Mouse (Mus musculus) liver, embryonic 11.5 days (tissue): ENCODE data around the gene Snx29. TPM values are rescaled to one million over a fixed set of nuclear protein-coding genes. Genes with fewer than 3 reads are reported as not detected.
A peak's percentile ranks its signal among the peaks of the same experiment; 100 is the strongest.

Source experiments
- ATAC-seq: fragments of 200-750 bp; cut with Nextera tagmentation; replicated peaks from 2 replicates; pipeline ENCODE4 v1.8.0; 2017; ENCODE audit warnings: moderate number of reproducible peaks, mild to moderate bottlenecking, moderate TSS enrichment, moderate library complexity; ENCODE audit not compliant: low FRiP score
- DNase-seq: peaks from one replicate; pipeline ENCODE4 v3.0.0-alpha.2; 2017; ENCODE audit warnings: low spot score
- H3K27ac ChIP-seq: fragments of 300-500 bp; sonication (generic); 2 replicates; pipeline ENCODE4 v1.5.1; 2014; ENCODE audit warnings: mild to moderate bottlenecking, low read depth, low read length, control low read depth
- H3K27me3 ChIP-seq: fragments of 300-500 bp; sonication (generic); replicated peaks from 2 replicates; pipeline ENCODE4 v1.6.1; 2014; ENCODE audit warnings: low read length, mixed read lengths; ENCODE audit not compliant: control insufficient read depth, insufficient read depth
- H3K36me3 ChIP-seq: fragments of 300-500 bp; sonication (generic); 2 replicates; pipeline ENCODE4 v1.6.1; 2014; ENCODE audit warnings: mild to moderate bottlenecking, low read length, moderate library complexity, mixed read lengths; ENCODE audit not compliant: control insufficient read depth, insufficient read depth
- H3K4me1 ChIP-seq: fragments of 300-500 bp; sonication (generic); replicated peaks from 2 replicates; pipeline ENCODE4 v1.6.1; 2014; ENCODE audit warnings: low read length, mixed read lengths; ENCODE audit not compliant: control insufficient read depth, insufficient read depth
- H3K4me2 ChIP-seq: fragments of 300-500 bp; sonication (generic); 2 replicates; pipeline ENCODE4 v1.6.1; 2014; ENCODE audit warnings: mild to moderate bottlenecking, control low read depth, moderate library complexity
- H3K4me3 ChIP-seq: fragments of 300-500 bp; sonication (generic); 2 replicates; pipeline ENCODE4 v1.5.1; 2014; ENCODE audit warnings: low read depth, low read length, control low read depth
- H3K9ac ChIP-seq: fragments of 300-500 bp; sonication (generic); 2 replicates; pipeline ENCODE4 v1.6.1; 2014; ENCODE audit warnings: low read depth, low read length, control low read depth
- H3K9me3 ChIP-seq: fragments of 300-500 bp; sonication (generic); 2 replicates; pipeline ENCODE4 v1.6.1; 2016; ENCODE audit warnings: low read length, inconsistent platforms, mixed read lengths; ENCODE audit not compliant: control insufficient read depth
- WGBS: fragments of 180-500 bp; shearing (Covaris S2); extraction: QIAGEN DNeasy Blood & Tissue Kit; methylation state at CpG from one replicate; pipeline ENCODE4 v1.1.7; 2014; 5-methylcytosine and 5-hydroxymethylcytosine counted together
- polyA plus RNA-seq: library from polyadenylated mRNA; unstranded; fragments of >200 nt; fragmentation: Nextera tagmentation; extraction: Ambion mirVana; gene quantifications from 2 replicates; pipeline ENCODE4 v1.2.1, GENCODE M21; 2014

Gene Snx29
- polyA plus RNA-seq, 1 experiment from 2014 or later: 5.1 TPM

DNA sequence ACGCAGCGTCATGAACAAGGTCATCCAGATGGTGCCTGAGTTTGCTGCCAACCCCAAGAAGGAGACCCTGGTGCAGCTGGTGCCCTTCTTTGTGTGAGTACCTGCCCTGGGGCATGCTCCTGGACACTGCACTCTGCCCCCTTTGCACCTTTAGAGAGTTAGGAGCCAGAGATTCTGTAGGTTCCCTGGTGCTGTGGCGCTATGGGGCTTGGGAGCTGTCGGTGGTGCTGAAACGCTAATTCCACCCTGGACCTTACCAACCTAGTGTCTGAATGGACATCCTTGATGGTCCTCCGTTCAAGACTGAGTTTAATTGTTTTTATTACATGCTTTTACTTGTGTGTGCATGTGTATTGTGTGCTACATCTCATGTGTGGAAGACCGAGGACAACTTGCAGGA lies 415.6 kb downstream of the Snx29 start:
- no peak overlapping the region for H3K27ac ChIP-seq
- H3K36me3 ChIP-seq: no peaks in the 10 kb centered on the region
- 46% methylated on average over 7 of the region's 7 CpGs for WGBS
- H3K4me2 ChIP-seq: no peak overlapping the region
- H3K4me1 ChIP-seq: no peaks in the 10 kb centered on the region
- no peaks in the 10 kb centered on the region for H3K27me3 ChIP-seq
- H3K9ac ChIP-seq: no peak overlapping the region
- DNase-seq (peak; percentile 41), ATAC-seq (no peak)
- H3K4me3 ChIP-seq: no peak overlapping the region
- H3K9me3 ChIP-seq: no peaks in the 10 kb centered on the region

GRCm38 (mm10) chr16:11741951-11742350 lies 419.2 kb downstream of the Snx29 start:
- 74% methylated on average over 5 of the region's 5 CpGs for WGBS
- H3K9me3 ChIP-seq: no peaks in the 10 kb centered on the region
- H3K27me3 ChIP-seq: no peaks in the 10 kb centered on the region
- no peak overlapping the region for H3K4me3 ChIP-seq
- no peaks in the 10 kb centered on the region for H3K4me1 ChIP-seq
- no peak for DNase-seq
- H3K36me3 ChIP-seq: no peaks in the 10 kb centered on the region
- ATAC-seq: no peak
- H3K27ac ChIP-seq: no peak overlapping the region
- H3K4me2 ChIP-seq: no peak overlapping the region
- no peak overlapping the region for H3K9ac ChIP-seq

- Histone ChIP-seq H3K9ac (no peak overlapping the region), H3K27ac (no peak overlapping the region), H3K4me1 (no peaks in the 10 kb centered on the region), H3K4me3 (no peak overlapping the region), H3K36me3 (no peaks in the 10 kb centered on the region), H3K27me3 (no peaks in the 10 kb centered on the region), H3K4me2 (no peak overlapping the region), H3K9me3 (no peaks in the 10 kb centered on the region)
- WGBS: 79% methylated on average over 7 of the region's 7 CpGs
- ATAC-seq (no peak), DNase-seq (no peak)
Measured at GRCm38 (mm10) chr16:11742351-11742750, 419.6 kb downstream of the Snx29 start.

DNA sequence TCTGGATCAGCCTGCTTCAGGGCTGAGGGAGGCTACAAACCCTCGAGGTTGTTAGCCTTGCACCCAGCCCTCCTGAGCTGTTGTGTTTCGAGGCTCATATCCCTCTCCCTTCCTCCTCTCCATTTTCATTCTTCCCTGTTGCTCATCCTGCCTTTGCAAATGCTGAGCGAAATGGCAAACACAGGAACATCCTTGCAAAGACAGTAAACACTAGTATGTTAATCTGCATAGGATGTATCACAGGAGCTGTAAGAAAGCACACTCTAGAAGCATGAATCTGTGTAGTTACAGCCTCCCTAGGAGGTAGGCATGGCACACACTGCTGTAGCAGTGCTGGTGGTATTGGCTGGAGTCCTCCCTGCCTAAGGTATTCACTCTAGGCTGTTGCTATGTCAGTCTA lies 420.3 kb downstream of the Snx29 start:
- no peak overlapping the region for H3K4me2 ChIP-seq
- no peak for DNase-seq
- H3K4me1 ChIP-seq: no peaks in the 10 kb centered on the region
- H3K4me3 ChIP-seq: no peak overlapping the region
- H3K36me3 ChIP-seq: no peaks in the 10 kb centered on the region
- H3K27me3 ChIP-seq: no peaks in the 10 kb centered on the region
- no peak for ATAC-seq
- no peaks in the 10 kb centered on the region for H3K9me3 ChIP-seq
- H3K27ac ChIP-seq: no peak overlapping the region
- no peak overlapping the region for H3K9ac ChIP-seq
- WGBS: 53% methylated on average over 3 of the region's 3 CpGs

DNA sequence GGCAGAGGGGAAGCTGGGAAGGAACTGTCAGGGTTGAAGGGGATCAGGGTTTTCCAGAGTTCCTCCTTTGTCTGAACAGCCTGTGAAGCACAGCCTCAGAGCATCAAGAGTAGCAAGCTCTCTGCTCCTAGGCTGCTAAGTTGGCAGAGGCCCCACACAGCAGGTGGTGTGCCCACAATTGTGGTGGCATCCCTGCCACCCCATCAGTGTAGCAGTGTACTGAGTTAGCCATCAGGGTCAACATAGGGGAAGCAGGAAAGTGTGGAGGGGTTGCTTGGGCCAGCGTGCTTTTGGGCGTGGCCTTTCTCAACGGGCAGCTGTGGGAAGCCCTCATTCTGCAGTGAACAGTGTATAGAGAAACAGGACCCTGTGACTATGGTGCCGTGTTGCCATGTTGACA lies 421.0 kb downstream of the Snx29 start:
- Histone ChIP-seq H3K36me3 (no peaks in the 10 kb centered on the region), H3K4me2 (no peak overlapping the region), H3K9me3 (no peaks in the 10 kb centered on the region), H3K4me3 (no peak overlapping the region), H3K27ac (no peak overlapping the region), H3K27me3 (no peaks in the 10 kb centered on the region), H3K9ac (no peak overlapping the region), H3K4me1 (no peaks in the 10 kb centered on the region)
- 76% methylated on average over 4 of the region's 4 CpGs for WGBS
- ATAC-seq (no peak), DNase-seq (no peak)

GRCm38 (mm10) chr16:11746036-11746435 lies 423.3 kb downstream of the Snx29 start:
- 82% methylated on average over 2 of the region's 2 CpGs for WGBS
- no peaks in the 10 kb centered on the region for H3K4me1 ChIP-seq
- no peaks in the 10 kb centered on the region for H3K27me3 ChIP-seq
- no peaks in the 10 kb centered on the region for H3K36me3 ChIP-seq
- no peak overlapping the region for H3K9ac ChIP-seq
- H3K4me3 ChIP-seq: no peak overlapping the region
- H3K9me3 ChIP-seq: no peaks in the 10 kb centered on the region
- DNase-seq: no peak
- no peak for ATAC-seq
- H3K4me2 ChIP-seq: no peak overlapping the region
- H3K27ac ChIP-seq: no peak overlapping the region

DNA sequence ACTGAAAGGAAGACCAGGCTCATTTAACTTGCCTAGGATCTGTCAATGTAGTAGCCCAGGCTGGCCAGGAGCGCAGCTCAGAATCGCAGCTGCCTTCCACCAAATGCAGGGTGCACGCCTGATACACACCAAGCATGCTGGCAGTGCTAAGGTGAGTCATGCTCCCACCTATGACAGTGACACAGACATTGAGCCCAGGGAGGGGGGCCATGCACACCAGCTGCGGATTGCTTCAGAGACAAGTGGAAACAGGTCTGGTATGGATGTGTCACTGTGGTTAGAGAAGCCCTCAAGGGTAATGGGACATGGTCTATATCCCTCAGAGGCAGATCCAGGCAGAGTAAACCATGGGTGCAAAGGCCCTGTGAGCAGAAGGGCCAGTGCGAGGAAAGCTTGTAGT lies 425.2 kb downstream of the Snx29 start:
- DNase-seq (no peak), ATAC-seq (no peak)
- Histone ChIP-seq H3K27ac (no peak overlapping the region), H3K4me1 (no peaks in the 10 kb centered on the region), H3K9ac (no peak overlapping the region), H3K4me2 (no peak overlapping the region), H3K36me3 (no peaks in the 10 kb centered on the region), H3K27me3 (no peaks in the 10 kb centered on the region), H3K4me3 (no peak overlapping the region), H3K9me3 (no peaks in the 10 kb centered on the region)
- 79% methylated on average over 5 of the region's 5 CpGs for WGBS

DNA sequence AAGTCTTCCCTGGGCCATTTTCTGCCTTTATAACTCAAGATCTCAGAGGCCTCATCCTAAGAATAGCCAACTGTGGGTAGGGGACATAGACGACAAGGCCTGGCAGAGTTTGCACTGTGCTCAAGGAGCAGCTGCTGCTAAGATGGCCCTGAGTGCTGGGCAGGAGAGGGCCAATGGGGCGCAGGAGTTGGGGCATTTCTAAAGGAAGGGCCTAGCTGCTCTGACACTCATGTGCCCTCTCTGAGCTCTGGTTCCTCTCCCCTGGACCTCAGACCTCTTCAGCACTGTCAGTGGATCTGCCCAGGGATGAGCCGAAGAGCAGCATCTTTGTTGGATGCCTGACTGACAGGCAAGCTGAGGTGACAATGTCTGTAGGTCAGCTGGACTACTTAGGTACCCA lies 426.4 kb downstream of the Snx29 start:
- H3K4me3 ChIP-seq: no peak overlapping the region
- H3K9ac ChIP-seq: no peak overlapping the region
- H3K4me1 ChIP-seq: no peaks in the 10 kb centered on the region
- H3K9me3 ChIP-seq: no peaks in the 10 kb centered on the region
- DNase-seq (no peak), ATAC-seq (no peak)
- no peaks in the 10 kb centered on the region for H3K27me3 ChIP-seq
- 89% methylated on average over 3 of the region's 3 CpGs for WGBS
- H3K27ac ChIP-seq: no peak overlapping the region
- H3K36me3 ChIP-seq: no peaks in the 10 kb centered on the region
- H3K4me2 ChIP-seq: no peak overlapping the region

DNA sequence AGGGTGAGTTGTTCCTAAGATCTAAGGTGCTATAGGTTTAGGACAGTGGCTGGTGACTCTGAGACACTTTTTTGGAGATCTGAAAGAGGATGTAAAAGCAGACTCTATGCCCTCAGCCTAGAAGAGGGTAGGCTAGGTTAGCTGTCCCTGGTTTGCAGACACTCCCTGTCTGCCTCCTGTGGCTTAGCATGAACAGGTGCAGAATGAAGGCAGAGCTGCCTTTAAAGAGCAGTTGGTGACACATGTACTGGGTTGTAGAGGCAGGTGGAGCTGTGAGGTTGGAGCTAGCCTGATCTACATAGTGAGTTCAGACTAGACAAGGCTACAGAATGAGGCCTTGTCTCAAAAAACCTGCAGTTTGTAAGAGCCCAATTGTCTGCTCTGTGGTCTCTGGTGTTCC lies 427.9 kb downstream of the Snx29 start:
- Histone ChIP-seq H3K9ac (no peak overlapping the region), H3K27me3 (no peaks in the 10 kb centered on the region), H3K9me3 (no peaks in the 10 kb centered on the region), H3K27ac (no peak overlapping the region), H3K4me3 (no peak overlapping the region), H3K4me1 (no peaks in the 10 kb centered on the region), H3K36me3 (no peaks in the 10 kb centered on the region), H3K4me2 (no peak overlapping the region)
- ATAC-seq: no peak
- no peak for DNase-seq
